Mouse (Mus musculus) gonadal fat pad, adult 2 months (tissue): Measurements from ENCODE around the gene Glrp1. TPM values are rescaled to one million over a fixed set of nuclear protein-coding genes. Genes with fewer than 3 reads are reported as not detected.
A peak's percentile ranks its signal among the peaks of the same experiment; 100 is the strongest.

ENCODE experiments used
- DNase-seq: peaks from one replicate; pipeline ENCODE4 v3.0.0-alpha.2; 2012; ENCODE audit warnings: low read depth
- polyA plus RNA-seq: library from polyadenylated mRNA; depleted of rRNA; stranded (reverse); fragments of >200 nt; gene quantifications from 2 replicates; pipeline ENCODE4 v1.2.3, GENCODE M21; 2012; rRNA removed

Glrp1 gene
- polyA plus RNA-seq = 2.5 and 3.6 TPM in 2 replicates

DNA sequence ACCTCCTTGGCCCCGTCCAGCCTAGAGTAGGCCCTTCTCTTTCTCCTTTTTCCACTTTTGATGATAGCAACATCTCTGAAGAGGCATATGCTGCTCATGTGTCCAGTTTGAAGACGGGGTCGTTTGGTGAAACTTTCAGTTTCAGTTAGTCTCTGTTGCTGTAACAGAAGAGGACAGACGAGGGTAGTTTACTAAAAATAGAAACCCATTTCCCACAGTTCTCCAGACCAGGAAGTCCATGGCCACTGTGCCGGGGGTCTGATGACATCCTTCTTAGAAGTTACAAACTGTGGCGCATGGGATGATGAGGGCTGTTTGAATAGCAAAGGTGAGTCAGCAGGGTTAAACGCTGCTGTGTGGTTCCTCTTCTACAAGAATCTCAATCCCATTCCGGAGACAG is at the start of gene Glrp1:
Glrp1 (minus strand) TSS at position 278 of the 400 bp plus-strand sequence.
- no peak for DNase-seq

DNA sequence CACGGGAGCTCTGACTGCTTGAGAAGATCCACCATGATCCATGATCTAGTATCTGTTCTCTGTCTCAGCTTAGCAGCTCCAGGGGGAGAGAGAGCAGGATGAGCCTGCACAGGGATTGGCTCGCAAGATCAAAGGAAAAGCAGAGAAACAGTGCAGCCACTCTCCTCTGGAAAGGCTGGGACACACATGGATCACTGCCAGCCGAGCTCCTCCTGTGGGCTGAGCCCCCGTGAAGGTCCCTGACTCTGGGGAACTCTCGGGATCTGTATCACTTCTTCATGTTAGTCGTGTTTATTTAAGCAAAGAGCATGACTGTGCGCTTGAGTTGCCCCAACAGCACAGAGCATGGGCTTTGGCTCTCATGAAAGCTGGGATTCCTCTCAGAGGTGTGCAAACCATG is 49.4 kb upstream of the Glrp1 start:
- no peak for DNase-seq

DNA sequence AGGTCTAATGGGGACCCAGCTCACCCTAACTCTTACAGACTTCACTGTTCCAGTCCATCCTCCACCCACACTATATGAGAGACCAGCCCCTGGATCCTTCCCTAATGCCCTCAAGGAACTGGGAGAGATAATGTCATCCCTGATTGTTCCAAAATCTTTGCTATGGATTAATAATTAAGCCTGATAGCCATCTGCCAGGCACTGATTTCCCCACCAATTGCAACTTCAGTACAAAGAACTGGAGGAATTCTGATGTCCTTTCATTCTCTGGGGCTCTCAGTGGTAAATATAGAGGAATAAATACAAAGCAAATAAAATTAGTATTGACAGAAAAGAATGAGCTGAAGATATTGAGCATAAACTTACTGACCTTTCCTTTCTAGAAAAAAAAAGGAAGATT is 48.9 kb upstream of the Glrp1 start:
- no peak for DNase-seq

DNA sequence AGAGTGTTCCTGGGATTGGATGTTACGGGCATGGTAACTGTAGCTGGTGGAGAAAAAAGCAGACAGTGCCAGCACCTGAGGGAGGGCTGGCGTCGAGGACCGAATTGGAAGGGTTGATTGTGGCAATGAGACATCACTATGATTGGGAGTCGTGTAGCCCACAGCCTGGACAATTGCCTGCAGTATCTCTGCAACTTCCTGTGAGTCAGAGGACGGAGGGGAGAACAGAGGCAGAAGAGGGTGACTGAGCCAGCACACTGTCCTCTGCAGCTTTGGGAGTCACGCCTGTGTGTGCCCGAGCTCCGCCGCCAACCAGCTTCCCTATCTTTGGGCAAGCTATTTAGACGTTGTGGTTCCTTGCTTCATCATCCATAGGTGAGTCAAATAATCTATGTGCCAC is 46.5 kb upstream of the Glrp1 start:
- DNase-seq = no peak

DNA sequence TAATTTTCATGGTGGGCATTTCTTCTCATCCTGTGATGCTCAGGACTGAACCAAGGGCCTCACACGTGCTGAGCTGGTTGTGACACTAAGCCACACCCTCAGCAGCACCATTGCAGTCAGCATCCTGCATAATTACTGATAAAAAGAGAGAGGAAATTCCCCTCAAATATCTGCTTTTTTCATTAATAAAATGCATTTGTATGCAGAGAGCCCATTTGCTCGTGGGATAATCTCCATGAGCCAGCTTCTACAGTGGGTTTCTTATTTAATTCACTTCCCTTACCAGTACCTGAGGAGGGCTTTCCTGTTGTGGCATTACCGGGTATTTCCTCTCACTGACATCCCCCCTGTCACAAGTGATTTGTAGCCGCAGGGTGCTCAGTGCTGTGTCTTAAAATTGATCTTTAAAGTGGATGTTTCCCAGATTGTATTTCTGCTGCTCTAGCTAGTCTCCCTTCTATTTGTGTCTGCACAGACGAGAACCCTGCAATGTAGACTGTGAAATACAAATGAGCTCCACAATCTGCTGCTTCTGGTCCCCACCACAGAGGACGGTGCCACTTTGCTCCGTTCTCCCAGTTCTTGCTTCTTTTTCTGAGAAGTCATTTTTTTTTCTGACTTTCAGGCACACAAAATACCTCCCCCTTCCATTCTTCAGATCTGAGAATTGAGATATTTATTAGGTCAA is 43.8 kb upstream of the Glrp1 start:
- no peak for DNase-seq

DNA sequence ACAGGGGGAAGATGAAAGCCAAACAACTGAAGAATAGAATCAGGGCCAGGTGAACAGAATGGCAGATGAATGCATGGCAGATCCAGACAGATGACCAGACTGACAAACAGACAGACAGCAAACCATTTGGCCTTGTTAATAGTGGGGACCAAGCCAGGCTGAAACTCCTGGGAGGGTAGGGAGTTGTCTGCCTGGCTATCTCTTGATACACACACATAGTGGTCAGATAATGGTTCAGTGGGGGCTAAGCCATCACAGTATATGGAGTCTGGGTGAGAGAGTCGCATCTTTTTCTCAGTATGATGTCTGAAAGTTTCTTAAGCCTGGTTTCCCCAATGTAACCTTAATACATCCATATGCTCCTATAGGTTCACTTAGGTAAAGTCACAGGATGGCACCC is 39.4 kb upstream of the Glrp1 start:
- no peak for DNase-seq

DNA sequence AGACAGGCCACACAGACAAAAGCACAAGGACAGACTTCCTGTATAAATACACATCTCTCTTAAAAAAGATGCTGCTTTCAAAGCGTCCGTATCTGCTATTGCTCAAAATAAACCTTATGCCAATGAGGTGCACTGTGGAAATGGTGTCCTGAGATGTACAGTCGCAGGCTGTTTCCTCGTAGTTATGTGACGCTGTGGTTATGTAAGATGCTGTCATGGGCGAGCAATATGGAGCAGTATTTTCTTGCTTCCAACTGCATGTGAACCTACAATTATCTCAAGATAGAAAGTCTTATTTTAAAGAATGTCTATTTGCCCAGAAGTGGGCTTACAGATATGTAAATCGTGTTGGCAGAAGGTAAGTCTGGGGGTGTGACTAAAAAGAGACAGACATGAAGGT is 37.3 kb upstream of the Glrp1 start:
- DNase-seq = no peak

DNA sequence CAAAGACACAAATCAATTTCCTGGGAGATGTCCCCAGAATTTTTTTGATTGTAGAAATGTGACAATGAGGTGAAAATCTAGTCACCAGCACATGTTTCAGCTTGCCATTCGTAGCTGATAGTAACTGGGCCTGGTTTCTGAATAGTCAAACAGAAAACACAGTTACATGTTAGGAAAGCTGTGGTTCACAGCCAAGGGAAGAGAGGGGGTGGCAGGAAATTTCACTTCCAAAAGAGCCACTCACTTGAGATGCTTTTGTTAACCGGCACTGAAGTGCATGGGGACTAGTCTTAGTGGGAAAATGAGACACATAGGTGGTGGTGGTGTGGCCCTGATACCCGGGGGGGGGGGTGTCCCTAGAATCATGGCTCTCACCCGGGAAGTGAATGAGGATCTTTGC is 33.7 kb upstream of the Glrp1 start:
- DNase-seq = no peak

DNA sequence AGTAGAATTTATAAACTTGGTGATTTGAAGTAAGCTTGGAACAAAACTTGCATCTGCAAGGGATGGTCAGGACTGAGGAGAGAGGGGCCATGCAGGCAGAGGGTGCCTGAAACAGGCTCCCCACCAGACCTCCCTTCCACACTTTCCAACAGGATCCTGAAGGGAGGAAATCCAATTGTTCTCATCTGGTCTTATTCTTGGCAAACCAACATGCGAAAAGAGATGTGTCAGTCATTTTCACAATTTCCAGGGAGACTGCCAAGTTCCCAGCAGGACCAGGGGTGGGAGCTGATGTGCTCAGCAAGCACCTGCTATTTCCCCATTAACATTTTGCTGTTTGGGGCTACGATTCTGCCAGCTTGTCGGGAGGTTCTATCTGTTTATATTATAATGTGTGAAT is 30.0 kb upstream of the Glrp1 start:
- no peak for DNase-seq

DNA sequence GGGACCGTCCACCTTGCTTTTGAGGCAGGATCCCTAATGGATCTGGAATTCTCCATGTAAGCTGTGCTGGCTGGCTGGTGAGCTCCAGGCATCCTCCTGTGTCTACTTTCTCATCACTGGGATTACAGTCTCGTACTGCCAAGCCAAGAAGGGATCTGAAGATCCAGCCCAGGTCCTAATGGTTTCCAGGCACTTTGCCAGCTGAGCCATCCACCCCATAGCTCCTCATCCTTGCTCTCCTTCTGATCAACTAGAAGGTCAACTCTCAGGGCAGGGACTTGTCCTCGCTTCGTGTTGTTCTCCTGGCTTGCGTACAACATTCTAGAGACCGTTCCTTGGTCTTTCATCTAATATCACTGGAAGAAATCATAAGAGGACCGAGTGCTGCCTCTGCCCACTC is 29.4 kb upstream of the Glrp1 start:
- no peak for DNase-seq

DNA sequence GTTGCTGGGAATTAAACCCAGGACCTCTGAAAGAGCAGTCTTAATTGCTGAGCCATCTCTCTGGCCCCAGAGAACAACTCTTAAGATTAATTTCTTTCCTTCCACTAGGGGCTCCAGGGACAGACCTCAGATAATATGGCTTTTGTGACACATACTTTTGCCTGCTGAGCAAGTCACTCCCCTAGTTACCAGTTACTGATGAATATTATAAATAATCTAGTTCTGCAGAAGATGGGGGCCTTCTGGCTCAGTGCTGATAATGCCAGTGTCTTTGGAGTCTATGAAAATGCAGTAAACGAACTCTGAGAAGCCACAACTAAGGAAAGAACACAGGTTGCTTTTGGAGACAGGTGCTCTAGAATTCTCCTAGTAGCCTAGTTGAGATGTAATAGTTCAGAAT is 26.4 kb upstream of the Glrp1 start:
- no peak for DNase-seq

DNA sequence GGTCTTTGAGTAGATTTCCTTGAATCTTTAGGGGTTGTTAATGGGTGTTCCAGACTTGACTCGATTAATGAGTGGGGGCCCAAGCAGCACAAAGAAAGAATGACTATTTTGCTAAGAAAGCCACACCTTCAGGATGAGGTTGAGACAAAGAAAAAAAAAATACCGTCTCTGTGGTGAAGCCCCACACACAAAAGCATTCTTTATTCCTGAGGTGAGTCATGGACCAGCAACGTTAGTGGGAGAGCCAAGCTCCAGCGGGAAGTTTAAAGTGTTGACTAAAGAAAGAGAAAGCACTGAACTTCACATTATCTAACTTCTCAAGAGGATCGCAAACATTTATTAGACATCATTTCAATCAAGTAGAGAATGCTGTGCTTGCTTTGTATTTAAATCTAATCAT is 24.2 kb upstream of the Glrp1 start:
- DNase-seq = no peak

DNA sequence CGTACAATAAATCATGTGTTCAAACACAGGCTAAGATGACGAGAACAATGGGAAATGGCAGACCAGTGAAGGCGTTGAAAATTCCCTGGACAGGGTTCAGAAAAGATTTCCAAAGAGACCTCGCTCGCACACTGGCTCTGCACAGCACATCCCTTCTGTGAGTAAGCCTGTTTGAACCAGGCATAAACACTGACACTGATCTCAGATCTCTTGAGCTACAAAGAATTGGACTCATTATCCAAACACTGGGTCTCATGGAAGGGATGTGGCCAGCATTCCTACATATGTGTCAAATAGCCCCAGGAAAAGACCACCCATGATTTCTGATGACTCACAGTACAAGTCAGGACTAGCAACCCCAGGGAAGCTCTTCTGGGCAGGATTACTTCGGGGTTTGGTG is 16.3 kb upstream of the Glrp1 start:
- DNase-seq = no peak

DNA sequence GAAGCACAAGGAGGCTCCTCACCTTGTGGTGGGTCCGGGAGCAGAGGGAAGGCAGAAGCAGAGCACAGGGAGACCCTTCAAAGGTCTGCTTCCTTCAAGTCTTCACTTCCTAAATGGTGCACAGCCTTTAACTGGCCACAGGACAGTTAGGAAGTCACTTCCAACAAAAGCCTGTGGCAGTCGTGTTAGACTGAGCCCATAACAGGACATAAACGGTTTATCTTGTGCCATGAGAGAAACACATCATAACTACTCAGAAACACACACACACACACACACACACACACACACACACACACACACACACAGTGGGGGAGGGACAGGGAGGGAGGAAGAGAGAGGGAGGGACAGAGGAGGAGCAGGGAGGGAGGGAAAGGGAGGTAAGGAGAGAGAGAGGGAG is 15.8 kb upstream of the Glrp1 start:
- DNase-seq = no peak

DNA sequence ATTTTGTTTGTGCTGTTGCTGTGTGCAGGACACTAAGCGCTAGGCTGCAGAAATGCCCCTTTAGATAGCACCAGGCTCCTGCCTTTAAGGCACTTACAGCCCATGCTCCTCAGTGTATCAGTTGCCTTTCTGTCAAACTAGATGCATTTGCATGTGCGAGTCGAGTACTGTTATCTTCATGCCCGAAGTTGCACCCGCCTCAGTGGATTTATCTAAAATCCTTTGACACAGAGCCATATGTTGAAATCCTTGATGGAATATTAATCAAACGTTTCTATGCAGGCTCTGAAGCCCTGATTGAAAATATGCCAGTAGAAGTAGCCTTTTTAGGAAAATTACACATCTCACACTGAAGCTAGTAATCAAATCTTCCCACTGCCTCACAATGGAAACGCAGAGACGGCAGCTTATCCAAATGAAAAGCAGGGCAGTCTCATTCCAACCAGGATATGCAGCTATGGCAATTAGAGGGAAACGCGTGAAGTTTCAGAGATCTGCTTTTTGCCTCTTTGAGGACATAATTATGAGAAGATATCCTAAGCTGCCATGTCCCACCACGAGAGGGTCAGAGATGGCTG is 11.4 kb upstream of the Glrp1 start:
- no peak for DNase-seq

DNA sequence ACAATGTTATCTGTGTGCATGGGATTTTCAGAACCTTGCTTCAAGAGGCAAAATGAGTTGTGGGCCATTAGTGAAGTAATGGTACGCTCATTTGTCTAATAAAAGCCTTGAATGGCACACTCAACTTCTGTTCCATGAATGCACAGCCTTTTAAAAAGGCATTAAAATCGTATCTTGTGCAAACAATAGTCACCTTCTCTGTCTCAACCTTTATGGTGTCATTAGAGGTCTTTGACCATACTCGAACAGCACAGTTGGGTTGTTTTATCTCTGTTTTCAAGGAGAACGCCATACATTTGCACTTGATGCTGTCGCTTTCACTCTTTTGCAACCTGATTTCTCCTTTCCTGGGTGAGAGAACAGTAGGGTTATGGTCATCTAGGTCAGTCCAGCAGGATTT is 3.7 kb upstream of the Glrp1 start:
- no peak for DNase-seq

DNA sequence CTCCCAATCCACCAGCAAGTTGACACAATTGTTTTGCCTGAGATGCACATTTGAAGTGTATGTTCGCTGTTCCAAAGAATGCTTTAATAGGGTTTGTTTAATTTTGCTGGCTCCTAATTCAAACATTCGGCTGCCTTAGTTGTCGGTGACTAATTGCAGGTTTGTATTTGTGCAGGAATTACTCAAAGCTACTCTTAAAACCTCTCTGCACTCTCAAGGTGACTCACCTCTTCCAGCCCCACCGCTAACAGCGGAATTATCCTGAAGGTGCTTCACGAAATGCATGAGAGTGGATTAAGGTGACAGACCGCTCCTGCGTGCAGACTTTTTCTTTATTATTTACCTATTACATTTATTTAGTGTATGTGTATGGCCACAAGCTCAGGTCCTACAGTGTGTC is 2.0 kb downstream of the Glrp1 start:
- no peak for DNase-seq

DNA sequence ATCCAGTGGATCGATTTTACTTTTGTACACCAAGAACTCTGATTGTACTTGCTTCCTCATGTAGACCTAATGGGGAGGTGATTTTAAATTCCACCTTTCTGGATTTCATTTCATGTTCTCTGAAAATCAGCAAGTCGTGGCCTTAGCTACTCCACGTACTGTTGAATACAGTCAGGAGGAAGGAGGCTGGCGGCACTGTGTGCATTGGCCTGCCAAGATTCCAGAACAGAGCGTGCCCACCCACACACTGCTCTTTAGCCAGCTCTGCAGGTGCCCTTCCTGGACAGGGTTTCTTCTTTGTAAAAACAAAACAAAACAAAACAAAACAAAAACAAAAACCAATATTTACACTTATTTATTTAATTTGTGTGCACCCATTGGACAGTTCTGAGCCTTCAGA is 2.7 kb downstream of the Glrp1 start:
- peak; percentile 59 for DNase-seq

DNA sequence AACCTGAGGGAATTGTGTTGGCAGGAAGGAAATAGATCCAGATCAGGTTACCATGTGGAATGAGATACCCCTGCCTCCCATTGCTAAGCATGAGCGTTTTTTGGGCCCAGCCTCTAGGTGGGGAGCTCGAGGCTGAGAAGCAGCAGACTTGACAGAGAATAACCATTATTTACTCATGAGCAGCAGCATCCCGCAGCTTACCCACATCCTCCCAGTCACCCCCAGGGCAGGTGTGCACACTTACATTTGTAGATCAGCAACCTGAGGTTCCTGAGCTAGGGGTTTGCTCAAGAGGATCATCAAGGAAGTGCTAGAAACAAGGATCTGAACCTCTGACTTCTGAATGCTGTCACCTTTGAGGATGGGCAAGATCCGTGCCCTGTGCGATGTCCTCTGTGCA is 3.5 kb downstream of the Glrp1 start:
- no peak for DNase-seq

DNA sequence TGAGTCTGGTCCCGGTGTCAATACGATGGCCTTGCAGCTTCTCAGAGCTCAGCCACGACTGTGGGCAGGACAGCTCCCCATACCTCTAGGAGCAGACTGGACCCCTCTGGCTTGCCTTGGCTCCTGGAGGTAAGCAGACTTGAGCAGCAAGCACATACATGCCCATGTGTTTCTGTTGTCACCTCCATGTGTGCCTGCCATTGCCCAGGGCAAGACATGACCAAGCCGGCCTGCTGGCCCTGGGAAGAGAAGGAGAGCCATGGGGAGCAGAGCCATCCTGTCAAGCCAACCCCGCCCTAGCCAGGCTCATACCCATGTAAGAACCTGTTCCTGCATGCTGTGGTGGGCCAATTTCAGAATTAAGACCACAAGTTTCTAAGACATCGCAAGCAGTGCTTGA is 4.2 kb downstream of the Glrp1 start:
- peak; percentile 70 for DNase-seq

DNA sequence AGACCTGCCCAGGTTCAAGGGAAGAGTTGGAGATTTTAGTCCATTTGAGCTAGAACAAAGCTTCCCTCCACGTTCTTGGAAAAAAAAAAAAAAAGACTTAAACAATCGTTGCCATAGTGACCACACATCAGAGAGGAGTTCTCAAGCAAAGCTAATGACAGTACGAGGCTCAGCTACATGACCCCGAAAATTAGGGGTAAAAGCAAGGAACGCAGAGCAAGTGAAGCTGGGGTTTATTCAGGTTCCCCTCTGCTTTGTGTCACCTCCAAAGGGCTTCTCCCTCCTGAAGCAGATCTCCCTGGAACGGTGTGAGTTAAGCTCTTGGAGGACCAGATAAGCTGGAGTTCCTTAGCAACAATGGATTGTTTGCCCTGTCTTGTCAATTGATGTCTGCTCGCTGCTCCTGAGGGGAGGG is 5.3 kb downstream of the Glrp1 start:
- DNase-seq = no peak

DNA sequence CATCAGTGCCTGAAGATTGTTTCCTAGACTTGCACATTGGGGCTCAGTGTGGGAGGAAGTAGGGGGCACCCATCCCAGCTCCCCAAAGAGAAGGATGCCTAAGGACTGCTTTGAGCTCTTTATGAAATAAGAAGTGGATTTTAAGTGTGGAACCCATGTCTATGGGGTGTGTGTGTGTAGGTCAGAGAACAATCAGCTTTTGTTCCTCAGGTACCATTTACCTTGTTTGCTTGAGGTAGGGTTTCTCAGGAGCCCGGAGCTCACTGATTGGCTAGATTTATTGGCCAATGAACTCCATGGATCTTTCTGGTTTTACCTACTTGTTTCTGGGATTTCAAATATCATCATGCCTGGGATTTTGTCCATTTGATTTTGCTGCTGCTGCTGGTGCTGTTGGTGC is 7.0 kb downstream of the Glrp1 start:
- DNase-seq = no peak

DNA sequence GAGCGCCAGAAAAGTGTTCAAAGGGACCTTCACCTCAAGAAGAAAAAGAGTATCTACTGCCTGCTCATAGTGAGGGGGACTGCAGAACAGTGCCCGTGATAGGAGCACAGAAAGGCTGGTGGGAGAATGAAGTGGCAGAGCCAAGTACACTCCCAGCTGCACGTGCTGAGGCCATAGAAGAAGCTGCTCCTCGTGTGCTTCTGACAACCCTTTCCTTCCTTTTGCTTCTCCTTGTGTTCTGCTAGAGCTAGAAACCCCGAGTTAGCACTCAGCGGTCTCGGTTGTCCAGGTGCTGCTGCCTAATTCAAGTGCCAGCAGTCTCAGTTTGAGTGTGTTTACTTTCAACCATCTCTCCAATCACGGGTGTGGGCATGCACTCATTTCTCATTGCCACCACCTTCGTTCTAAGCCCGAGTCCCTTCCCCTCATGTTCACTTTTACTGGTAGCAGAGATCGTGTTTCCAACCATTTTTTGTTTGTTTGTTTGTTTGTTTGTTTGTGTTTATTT is 10.6 kb downstream of the Glrp1 start:
- DNase-seq = no peak

DNA sequence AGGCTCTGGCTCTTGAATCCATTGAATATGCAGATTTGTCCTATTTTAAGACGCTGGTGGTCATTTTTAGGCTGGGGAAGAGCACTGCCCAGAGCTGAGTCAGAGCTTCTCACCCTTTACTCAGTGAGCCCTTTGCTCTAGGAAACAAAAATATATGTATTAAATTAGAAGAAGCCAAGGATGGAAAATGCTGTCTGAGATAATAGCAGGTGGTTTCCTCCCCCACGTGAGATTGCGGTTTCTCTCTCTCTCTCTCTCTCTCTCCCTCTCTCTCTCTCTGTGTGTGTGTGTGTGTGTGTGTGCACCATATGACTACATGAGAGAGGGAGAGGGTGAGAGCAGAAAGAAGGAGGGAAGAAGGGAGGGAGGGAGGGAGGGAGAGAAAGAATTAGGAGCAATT is 12.5 kb downstream of the Glrp1 start:
- DNase-seq = no peak
